Mouse (Mus musculus) embryonic fibroblast, embryonic 13.5 days (primary cell): ENCODE data around the gene Olfr120. TPM values are rescaled to one million over a fixed set of nuclear protein-coding genes. Genes with fewer than 3 reads are reported as not detected.
"Not testable (repeated sequence)": the region's sequence is repeated elsewhere in the genome, so short reads cannot be mapped to it uniquely, and the experiment has no call there.

ENCODE experiments used
- H3K27ac ChIP-seq: 2 replicates; pipeline ENCODE4 v1.5.1; 2012; ENCODE audit warnings: low read length, control low read depth, inconsistent platforms; ENCODE audit not compliant: insufficient read depth
- H3K4me1 ChIP-seq: 2 replicates; pipeline ENCODE4 v1.6.1; 2011; ENCODE audit warnings: low read length; ENCODE audit not compliant: control insufficient read depth, insufficient read depth
- H3K4me3 ChIP-seq: 2 replicates; pipeline ENCODE4 v1.5.1; 2011; ENCODE audit warnings: mild to moderate bottlenecking, control low read depth, low read length; ENCODE audit not compliant: insufficient read depth
- CTCF ChIP-seq: IDR thresholded peaks from 2 replicates; pipeline ENCODE4 v1.5.1; 2011; ENCODE audit warnings: mild to moderate bottlenecking, control low read depth, low read length, moderate library complexity, borderline replicate concordance; ENCODE audit not compliant: insufficient read depth
- POLR2A ChIP-seq: IDR thresholded peaks from 2 replicates; pipeline ENCODE4 v1.6.1; 2011; ENCODE audit warnings: low read depth, mild to moderate bottlenecking, control low read depth, low read length, moderate library complexity
- polyA plus RNA-seq: library from polyadenylated mRNA; stranded (reverse); fragments of >200 nt; gene quantifications from 2 replicates; pipeline ENCODE4 v1.2.4, GENCODE M21; 2011; ENCODE audit warnings: low read depth; ENCODE audit not compliant: missing spikeins, insufficient read length

Gene Olfr120
- polyA plus RNA-seq, result not detected in 2 replicates

- Histone ChIP-seq H3K4me1 (no peaks in the 10 kb centered on the region), H3K27ac (no peak within 1 kb of the TSS), H3K4me3 (no peak within 1 kb of the TSS)
- no peak for TF ChIP-seq POLR2A
- no peak for TF ChIP-seq CTCF
These were observed at the start of gene Olfr120 for GRCm38 (mm10) chr17:37721508-37721907. Gene Olfr120, plus strand, starts transcription at chr17:37721808.

- H3K4me3 ChIP-seq, H3K4me1 ChIP-seq, H3K27ac ChIP-seq: not testable (repeated sequence)
These were observed 25.3 kb upstream of the Olfr120 start, which contains the start of gene Olfr119 for GRCm38 (mm10) chr17:37696264-37696663. Gene Olfr119, plus strand, starts transcription at chr17:37696564.

GRCm38 (mm10) chr17:37738070-37738469 lies 16.5 kb downstream of the Olfr120 start:
- no peak overlapping the region for H3K4me3 ChIP-seq
- no peak overlapping the region for H3K27ac ChIP-seq
- H3K4me1 ChIP-seq, result no peaks in the 10 kb centered on the region
- no peak for TF ChIP-seq CTCF

- Histone ChIP-seq H3K27ac (no peak within 1 kb of the TSS), H3K4me3 (no peak within 1 kb of the TSS), H3K4me1 (no peaks in the 10 kb centered on the region)
- TF ChIP-seq POLR2A (no peak), CTCF (no peak)
These were observed 46.7 kb downstream of the Olfr120 start, which contains the start of gene Olfr122 for GRCm38 (mm10) chr17:37768307-37768706. Gene Olfr122, plus strand, starts transcription at chr17:37768607.

Other genes starting within 250 kb of the Olfr120 start
- gene H2-M2, start 238.3 kb upstream of the Olfr120 start, polyA plus RNA-seq, result not detected in 2 replicates
- not detected in 2 replicates for gene Olfr110, start 229.3 kb upstream of the Olfr120 start, polyA plus RNA-seq
- not detected in 2 replicates for gene Olfr111, start 213.8 kb upstream of the Olfr120 start, polyA plus RNA-seq
- not detected in 2 replicates for gene Olfr112, start 152.4 kb upstream of the Olfr120 start, polyA plus RNA-seq
- gene Olfr113, start 144.1 kb upstream of the Olfr120 start, polyA plus RNA-seq, result not detected in 2 replicates
- gene Olfr114, start 129.1 kb upstream of the Olfr120 start, polyA plus RNA-seq, result not detected in 2 replicates
- gene Olfr115, start 94.7 kb upstream of the Olfr120 start, polyA plus RNA-seq, result not detected in 2 replicates
- not detected in 2 replicates for gene Olfr116, start 94.6 kb upstream of the Olfr120 start, polyA plus RNA-seq
- not detected in 2 replicates for gene Olfr117, start 58.0 kb upstream of the Olfr120 start, polyA plus RNA-seq
- gene Olfr118, start 54.8 kb upstream of the Olfr120 start, polyA plus RNA-seq, result not detected in 2 replicates
- not detected in 2 replicates for gene Olfr119, start 25.2 kb upstream of the Olfr120 start, polyA plus RNA-seq
- not detected in 2 replicates for gene Olfr121, start 27.0 kb downstream of the Olfr120 start, polyA plus RNA-seq
- not detected in 2 replicates for gene Olfr122, start 46.8 kb downstream of the Olfr120 start, polyA plus RNA-seq
- gene Olfr123, start 71.7 kb downstream of the Olfr120 start, polyA plus RNA-seq, result not detected in 2 replicates
- gene Olfr124, start 78.1 kb downstream of the Olfr120 start, polyA plus RNA-seq, result not detected in 2 replicates
- gene Olfr125, start 111.1 kb downstream of the Olfr120 start, polyA plus RNA-seq, result not detected in 2 replicates
- gene Olfr126, start 125.7 kb downstream of the Olfr120 start, polyA plus RNA-seq, result not detected in 2 replicates
- not detected in 2 replicates for gene Olfr127, start 178.6 kb downstream of the Olfr120 start, polyA plus RNA-seq
- gene Olfr128, start 198.7 kb downstream of the Olfr120 start, polyA plus RNA-seq, result not detected in 2 replicates
- not detected in 2 replicates for gene Olfr761, start 231.3 kb downstream of the Olfr120 start, polyA plus RNA-seq